Mouse (Mus musculus) forebrain, embryonic 14.5 days (tissue): ENCODE measurements around the gene H1foo. TPM values are rescaled to one million over a fixed set of nuclear protein-coding genes. Genes with fewer than 3 reads are reported as not detected.
A peak's percentile ranks its signal among the peaks of the same experiment; 100 is the strongest.

Experiments
- ATAC-seq: fragments of 200-750 bp; cut with Nextera tagmentation; 2 replicates; pipeline ENCODE4 v1.8.0; 2017; ENCODE audit warnings: mild to moderate bottlenecking, moderate library complexity
- DNase-seq: peaks from one replicate; pipeline ENCODE4 v3.0.0-alpha.2; 2015; ENCODE audit warnings: low spot score
- H3K27ac ChIP-seq: fragments of 300-500 bp; sonication (generic); 2 replicates; pipeline ENCODE4 v1.5.1; 2014; ENCODE audit warnings: low read depth, mild to moderate bottlenecking, control low read depth, low read length, moderate library complexity
- H3K27me3 ChIP-seq: fragments of 300-500 bp; sonication (generic); replicated peaks from 2 replicates; pipeline ENCODE4 v1.6.1; 2014; ENCODE audit warnings: low read length, control low read depth, mixed read lengths; ENCODE audit not compliant: control insufficient read depth, insufficient read depth
- H3K36me3 ChIP-seq: fragments of 300-500 bp; sonication (generic); 2 replicates; pipeline ENCODE4 v1.6.1; 2014; ENCODE audit warnings: low read length, control low read depth; ENCODE audit not compliant: control insufficient read depth, insufficient read depth
- H3K4me1 ChIP-seq: fragments of 300-500 bp; sonication (generic); 2 replicates; pipeline ENCODE4 v1.6.1; 2014; ENCODE audit warnings: antibody characterized with exemption, low read length, control low read depth; ENCODE audit not compliant: control insufficient read depth, insufficient read depth
- H3K4me2 ChIP-seq: fragments of 300-500 bp; sonication (generic); 2 replicates; pipeline ENCODE4 v1.6.1; 2014; ENCODE audit warnings: mild to moderate bottlenecking, control low read depth, low read length
- H3K4me3 ChIP-seq: fragments of 300-500 bp; sonication (generic); 2 replicates; pipeline ENCODE4 v1.5.1; 2014; ENCODE audit warnings: low read depth, low read length, control low read depth
- H3K9ac ChIP-seq: fragments of 300-500 bp; sonication (generic); 2 replicates; pipeline ENCODE4 v1.6.1; 2014; ENCODE audit warnings: mild to moderate bottlenecking, low read length, control low read depth, moderate library complexity
- H3K9me3 ChIP-seq: fragments of 300-500 bp; sonication (generic); replicated peaks from 2 replicates; pipeline ENCODE4 v1.6.1; 2016; ENCODE audit warnings: low read length, control low read depth, mixed read lengths; ENCODE audit not compliant: control insufficient read depth
- WGBS: fragments of 180-500 bp; shearing (Covaris S2); extraction: QIAGEN DNeasy Blood & Tissue Kit; methylation state at CpG from one replicate; pipeline ENCODE4 v1.1.7; 2014; 5-methylcytosine and 5-hydroxymethylcytosine counted together
- polyA plus RNA-seq: library from polyadenylated mRNA; unstranded; fragments of >200 nt; fragmentation: Nextera tagmentation; extraction: Ambion mirVana; gene quantifications from 2 replicates; pipeline ENCODE4 v1.2.1, GENCODE M21; 2014

H1foo gene
- polyA plus RNA-seq, result not detected in 2 replicates

DNA sequence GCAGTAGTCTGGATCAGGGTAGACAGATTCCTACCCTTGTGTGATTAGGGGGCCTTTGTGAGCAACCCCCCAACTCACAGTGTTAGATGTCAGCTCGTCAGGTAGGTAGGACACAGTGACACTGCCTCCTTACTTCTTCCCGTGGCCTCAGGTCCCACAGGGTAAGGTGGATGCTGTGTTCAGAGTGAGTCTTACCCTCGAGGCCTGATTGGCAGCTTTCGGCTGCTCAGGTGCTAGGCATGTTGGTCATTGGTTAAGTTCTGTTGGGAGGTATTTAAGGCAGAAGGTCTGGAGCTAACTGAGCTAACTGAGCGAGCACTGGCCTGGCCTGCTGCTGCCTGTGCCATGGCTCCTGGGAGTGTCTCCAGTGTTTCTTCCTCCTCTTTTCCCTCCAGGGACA lies at the start of gene H1foo:
TSS of gene H1foo (plus strand) at position 301 of the 400 bp plus-strand sequence.
- H3K9ac ChIP-seq, result no peak within 1 kb of the TSS
- H3K9me3 ChIP-seq, result no peaks in the 10 kb centered on the region
- no peak for DNase-seq
- H3K4me2 ChIP-seq, result no peak within 1 kb of the TSS
- H3K4me1 ChIP-seq, result no peaks in the 10 kb centered on the region
- H3K4me3 ChIP-seq, result no peak within 1 kb of the TSS
- H3K36me3 ChIP-seq, result no peaks in the 10 kb centered on the region
- 81% methylated on average over 5 of the region's 5 CpGs for WGBS
- H3K27ac ChIP-seq, result no peak within 1 kb of the TSS
- ATAC-seq, result no peak
- H3K27me3 ChIP-seq, result no peaks in the 10 kb centered on the region

DNA sequence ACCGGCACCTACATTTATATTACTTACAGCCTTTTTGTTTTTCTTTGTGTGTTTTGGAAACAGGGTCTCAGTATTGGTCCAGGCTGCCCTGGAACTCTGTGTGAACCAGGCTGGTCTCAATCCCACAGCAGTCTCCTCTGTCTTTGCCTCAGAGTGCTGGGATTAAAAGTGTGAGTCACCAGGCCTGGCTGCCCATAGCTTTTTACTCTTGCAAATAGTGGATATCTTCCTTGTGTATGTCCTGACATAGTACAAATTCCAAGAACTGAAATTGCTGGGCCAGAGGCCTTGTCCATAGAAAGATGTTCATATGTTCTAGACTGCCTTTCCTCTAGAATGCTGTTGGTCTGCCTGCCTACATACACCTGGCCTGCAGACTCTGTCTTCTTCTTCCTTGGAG lies 48.4 kb upstream of the H1foo start:
- ATAC-seq (no peak), DNase-seq (no peak)
- no peaks in the 10 kb centered on the region for H3K27me3 ChIP-seq
- H3K4me3 ChIP-seq, result no peak overlapping the region
- 13% methylated on average over 1 of the region's 1 CpGs for WGBS
- H3K4me1 ChIP-seq, result peaks cover 13% of the 10 kb centered on the region
- H3K27ac ChIP-seq, result no peak overlapping the region
- H3K9ac ChIP-seq, result no peak overlapping the region
- no peaks in the 10 kb centered on the region for H3K9me3 ChIP-seq
- no peak overlapping the region for H3K4me2 ChIP-seq
- H3K36me3 ChIP-seq, result peaks cover 29% of the 10 kb centered on the region; the same call in 1 of the 2 replicates

DNA sequence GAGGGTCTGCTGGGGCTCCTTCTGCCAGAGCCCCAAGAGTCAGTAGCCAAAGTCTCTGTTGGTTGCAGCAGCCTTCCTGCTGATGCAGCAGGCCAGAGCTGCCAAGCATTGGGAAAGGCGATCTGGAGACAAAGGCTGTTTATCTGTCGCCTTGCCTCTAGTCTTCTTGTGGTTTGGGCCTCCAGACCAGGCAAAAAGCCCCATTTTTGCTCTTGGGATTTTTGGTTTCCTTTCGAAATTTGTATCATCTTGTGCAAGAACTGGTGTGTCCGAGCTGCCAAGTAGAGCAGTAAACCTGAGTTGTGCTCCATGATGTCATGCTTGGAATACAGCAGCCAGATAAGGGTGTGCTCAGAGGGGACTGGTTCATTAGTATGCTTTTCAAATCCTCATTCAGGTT lies 47.6 kb upstream of the H1foo start:
- no peak overlapping the region for H3K9ac ChIP-seq
- no peak for DNase-seq
- no peak overlapping the region for H3K4me3 ChIP-seq
- peaks cover 30% of the 10 kb centered on the region; the same call in 1 of the 2 replicates for H3K36me3 ChIP-seq
- H3K4me1 ChIP-seq, result peaks cover 5% of the 10 kb centered on the region
- WGBS, result 83% methylated on average over 4 of the region's 4 CpGs
- ATAC-seq, result no peak
- H3K9me3 ChIP-seq, result no peaks in the 10 kb centered on the region
- no peak overlapping the region for H3K27ac ChIP-seq
- no peaks in the 10 kb centered on the region for H3K27me3 ChIP-seq
- H3K4me2 ChIP-seq, result no peak overlapping the region

DNA sequence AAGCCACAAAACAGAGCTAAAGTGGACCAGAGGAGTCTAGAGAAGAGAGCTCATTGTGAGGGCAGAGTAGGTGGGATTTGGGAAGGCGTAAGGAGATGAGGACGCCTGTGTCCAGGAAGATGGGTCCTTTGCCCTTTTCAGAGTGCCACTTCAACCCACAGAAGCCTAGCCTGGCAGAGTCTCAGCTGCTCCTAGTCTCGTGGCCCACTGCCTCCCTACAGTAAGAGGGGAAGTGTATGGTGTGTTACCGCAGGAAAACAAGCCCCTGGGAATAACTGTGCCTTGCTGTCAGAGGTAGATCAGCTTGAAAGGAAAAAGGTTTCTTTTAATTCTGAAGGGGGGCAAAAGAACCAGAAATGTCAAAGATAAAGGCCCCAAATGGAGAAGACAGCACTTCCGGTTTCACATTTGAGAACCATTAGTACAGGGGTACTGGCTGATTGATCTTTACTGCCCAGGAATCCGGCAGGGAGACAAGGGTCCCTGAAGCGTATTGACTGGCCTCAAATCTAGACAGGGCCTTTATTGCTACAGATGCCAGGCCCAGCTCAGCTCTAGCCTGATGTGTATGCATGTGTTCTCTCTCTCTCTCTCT lies 46.7 kb upstream of the H1foo start:
- H3K27me3 ChIP-seq, result no peaks in the 10 kb centered on the region
- H3K27ac ChIP-seq, result no peak overlapping the region
- ATAC-seq (no peak), DNase-seq (no peak)
- H3K36me3 ChIP-seq, result peaks cover 30% of the 10 kb centered on the region; the same call in 1 of the 2 replicates
- 81% methylated on average over 7 of the region's 7 CpGs for WGBS
- H3K4me1 ChIP-seq, result no peaks in the 10 kb centered on the region
- H3K4me2 ChIP-seq, result no peak overlapping the region
- no peaks in the 10 kb centered on the region for H3K9me3 ChIP-seq
- H3K9ac ChIP-seq, result no peak overlapping the region
- H3K4me3 ChIP-seq, result no peak overlapping the region

DNA sequence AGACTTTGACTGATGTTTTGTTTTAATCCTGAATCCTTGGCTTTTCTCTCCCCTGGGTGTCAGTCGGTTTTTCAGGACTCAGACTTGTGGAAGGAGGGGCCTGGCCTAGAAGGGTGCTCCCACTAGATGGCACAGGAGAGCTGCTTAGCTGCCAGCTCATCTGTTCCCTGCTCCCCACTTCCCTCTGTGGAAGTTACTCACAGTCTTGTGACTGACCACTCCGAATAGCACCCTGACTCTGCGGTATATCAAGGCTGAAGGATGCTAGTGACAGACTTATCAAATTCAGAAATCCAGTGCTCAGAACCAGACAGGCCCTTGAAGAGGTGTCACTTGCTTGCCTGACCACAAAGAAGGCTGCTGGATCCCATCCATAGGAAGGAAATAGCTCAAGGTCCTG lies 43.7 kb upstream of the H1foo start:
- no peak overlapping the region for H3K4me3 ChIP-seq
- DNase-seq (peak; percentile 77), ATAC-seq (peak; percentile 73; the same call in 1 of the 2 replicates)
- 36% methylated on average over 3 of the region's 3 CpGs for WGBS
- H3K4me2 ChIP-seq, result no peak overlapping the region
- no peaks in the 10 kb centered on the region for H3K9me3 ChIP-seq
- H3K9ac ChIP-seq, result no peak overlapping the region
- no peaks in the 10 kb centered on the region for H3K4me1 ChIP-seq
- peaks cover 21% of the 10 kb centered on the region; the same call in 1 of the 2 replicates for H3K36me3 ChIP-seq
- no peak overlapping the region for H3K27ac ChIP-seq
- H3K27me3 ChIP-seq, result no peaks in the 10 kb centered on the region

DNA sequence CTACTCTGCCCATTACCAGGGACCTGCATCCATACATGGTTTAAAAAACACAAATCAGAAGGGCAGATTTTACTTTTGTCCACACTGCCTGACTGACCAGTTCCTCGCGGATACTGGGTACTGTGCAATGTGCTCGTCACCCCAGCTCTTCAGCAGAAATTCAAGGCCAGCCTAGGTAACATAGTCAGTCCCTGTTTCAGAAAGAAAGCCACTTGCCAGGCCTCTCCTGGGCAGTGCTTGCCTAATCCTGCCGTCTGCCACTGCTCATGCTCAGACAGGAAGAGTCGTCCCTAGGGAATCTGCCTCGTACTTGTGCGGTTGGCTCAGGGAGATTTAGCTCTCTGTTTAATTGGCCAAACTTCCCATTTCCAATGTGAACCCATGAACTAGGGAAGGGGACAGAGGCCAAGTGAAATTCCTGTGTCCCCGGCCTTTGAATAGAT lies 43.2 kb upstream of the H1foo start:
- no peaks in the 10 kb centered on the region for H3K9me3 ChIP-seq
- peaks cover 17% of the 10 kb centered on the region for H3K36me3 ChIP-seq
- DNase-seq (no peak), ATAC-seq (no peak)
- H3K27ac ChIP-seq, result no peak overlapping the region
- WGBS, result 85% methylated on average over 8 of the region's 8 CpGs
- H3K27me3 ChIP-seq, result no peaks in the 10 kb centered on the region
- no peak overlapping the region for H3K9ac ChIP-seq
- H3K4me3 ChIP-seq, result no peak overlapping the region
- H3K4me2 ChIP-seq, result no peak overlapping the region
- H3K4me1 ChIP-seq, result no peaks in the 10 kb centered on the region

DNA sequence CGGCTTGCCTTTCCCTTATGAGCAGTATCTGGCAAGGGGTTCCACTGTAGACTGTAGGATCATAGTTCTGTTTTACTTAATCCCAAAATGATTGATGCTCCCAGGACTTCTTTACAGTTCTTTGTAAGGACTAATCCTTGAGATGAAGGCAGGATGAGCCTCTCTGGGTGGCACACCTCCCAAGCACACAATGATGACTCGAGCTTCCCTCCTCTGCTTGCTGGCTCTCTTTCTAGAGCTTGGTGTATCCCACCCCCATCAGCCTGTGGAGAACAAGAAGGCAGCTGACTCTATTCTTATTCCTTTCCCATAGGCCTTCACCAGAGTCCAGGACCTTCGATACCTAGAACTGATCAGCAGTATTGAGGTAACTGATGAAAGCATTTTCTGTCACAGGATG lies 42.2 kb upstream of the H1foo start:
- WGBS, result 77% methylated on average over 3 of the region's 3 CpGs
- H3K4me2 ChIP-seq, result no peak overlapping the region
- no peak overlapping the region for H3K4me3 ChIP-seq
- no peaks in the 10 kb centered on the region for H3K27me3 ChIP-seq
- H3K27ac ChIP-seq, result no peak overlapping the region
- H3K9me3 ChIP-seq, result no peaks in the 10 kb centered on the region
- DNase-seq, result no peak
- no peak for ATAC-seq
- no peaks in the 10 kb centered on the region for H3K4me1 ChIP-seq
- H3K36me3 ChIP-seq, result peaks cover 27% of the 10 kb centered on the region
- no peak overlapping the region for H3K9ac ChIP-seq

DNA sequence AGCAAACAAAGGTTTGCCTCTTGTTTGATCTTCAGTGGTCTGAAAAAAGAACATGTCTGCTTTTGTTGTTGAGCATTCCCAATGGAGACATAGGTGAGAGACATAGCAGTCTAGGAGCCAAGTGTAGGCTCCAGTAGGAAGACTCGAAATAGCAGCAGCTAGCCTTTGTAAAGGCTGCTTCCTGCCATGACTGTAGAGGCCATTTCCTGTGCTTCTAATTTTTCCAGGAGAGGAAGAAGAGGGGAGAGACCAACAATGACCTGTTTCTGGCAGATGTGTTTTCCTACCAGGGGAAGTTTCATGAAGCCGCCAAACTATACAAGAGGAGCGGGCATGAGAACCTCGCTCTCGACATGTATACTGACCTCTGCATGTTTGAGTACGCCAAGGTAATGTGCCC lies 39.2 kb upstream of the H1foo start:
- Histone ChIP-seq H3K9ac (no peak overlapping the region), H3K4me3 (no peak overlapping the region), H3K9me3 (no peaks in the 10 kb centered on the region), H3K4me1 (no peaks in the 10 kb centered on the region), H3K27me3 (no peaks in the 10 kb centered on the region), H3K27ac (no peak overlapping the region), H3K4me2 (no peak overlapping the region), H3K36me3 (peaks cover 19% of the 10 kb centered on the region)
- ATAC-seq (no peak), DNase-seq (no peak)
- 95% methylated on average over 6 of the region's 6 CpGs for whole genome bisulfite sequencing

DNA sequence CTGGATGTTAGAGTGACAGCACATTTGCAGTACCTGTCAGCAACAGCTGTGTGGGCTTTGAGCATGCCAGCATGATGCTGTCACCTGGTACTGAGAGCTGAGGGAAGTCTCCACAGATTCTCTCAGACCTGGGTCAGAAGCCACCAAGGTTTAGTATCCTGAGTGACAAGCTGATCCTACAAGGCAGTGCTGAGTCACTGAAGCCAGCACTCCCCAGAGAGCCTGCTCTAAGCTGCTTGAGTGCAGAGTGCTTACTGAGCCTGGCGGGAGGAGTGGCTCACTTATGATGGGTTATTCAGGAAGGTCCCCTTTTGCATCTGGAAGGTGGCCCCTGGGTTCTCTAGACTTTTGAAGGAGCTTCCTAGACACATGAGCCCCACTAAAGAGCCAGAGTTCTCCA lies 38.3 kb upstream of the H1foo start:
- Histone ChIP-seq H3K27me3 (no peaks in the 10 kb centered on the region), H3K4me3 (no peak overlapping the region), H3K9ac (no peak overlapping the region), H3K36me3 (peaks cover 14% of the 10 kb centered on the region; the same call in 1 of the 2 replicates), H3K27ac (no peak overlapping the region), H3K4me2 (no peak overlapping the region), H3K4me1 (no peaks in the 10 kb centered on the region), H3K9me3 (no peaks in the 10 kb centered on the region)
- WGBS, result 77% methylated on average over 1 of the region's 1 CpGs
- ATAC-seq (no peak), DNase-seq (no peak)
